Mouse (Mus musculus) heart, adult 2 months (tissue): ENCODE data around the gene Gm21988. TPM values are rescaled to one million over a fixed set of nuclear protein-coding genes. Genes with fewer than 3 reads are reported as not detected.

Experiments used
- DNase-seq, 2 experiments: peaks; one replicate each; pipeline ENCODE4 v3.0.0; 2021
- H3K27ac ChIP-seq: fragments of 200-600 bp; 2 replicates; pipeline ENCODE4 v1.8.1; 2022
- H3K27me3 ChIP-seq: fragments of 200-500 bp; 2 replicates; pipeline ENCODE4 v1.6.1; 2012; ENCODE audit warnings: mild to moderate bottlenecking, low read length, inconsistent platforms, mixed read lengths; ENCODE audit not compliant: control insufficient read depth, insufficient read depth
- H3K36me3 ChIP-seq: fragments of 200-500 bp; 2 replicates; pipeline ENCODE4 v1.6.1; 2012; ENCODE audit warnings: low read length, inconsistent platforms; ENCODE audit not compliant: control insufficient read depth, insufficient read depth
- H3K4me1 ChIP-seq: fragments of 200-500 bp; 2 replicates; pipeline ENCODE4 v1.6.1; 2011; ENCODE audit warnings: low read length; ENCODE audit not compliant: control insufficient read depth, insufficient read depth
- H3K4me3 ChIP-seq: fragments of 200-600 bp; 2 replicates; pipeline ENCODE4 v1.8.1; 2022
- H3K79me2 ChIP-seq: fragments of 200-500 bp; replicated peaks from 2 replicates; pipeline ENCODE4 v1.6.1; 2012; ENCODE audit warnings: mild to moderate bottlenecking, inconsistent platforms, low read length, moderate library complexity, mixed read lengths; ENCODE audit not compliant: control insufficient read depth, insufficient read depth
- H3K9ac ChIP-seq: fragments of 200-500 bp; 2 replicates; pipeline ENCODE4 v1.6.1; 2012; ENCODE audit warnings: low read depth, mild to moderate bottlenecking, control low read depth, inconsistent platforms, low read length, mixed read lengths
- CTCF ChIP-seq: fragments of 200-600 bp; IDR thresholded peaks from 2 replicates; pipeline ENCODE4 v1.8.1; 2022; ENCODE audit warnings: antibody characterized with exemption, mild to moderate bottlenecking, moderate library complexity
- EP300 ChIP-seq: fragments of 200-500 bp; IDR thresholded peaks from 2 replicates; pipeline ENCODE4 v1.6.1; 2011; ENCODE audit warnings: low read depth, low read length, control low read depth; ENCODE audit not compliant: insufficient read depth
- POLR2A ChIP-seq: fragments of 200-500 bp; IDR thresholded peaks from 2 replicates; pipeline ENCODE4 v1.6.1; 2011; ENCODE audit warnings: mild to moderate bottlenecking, low read depth, low read length, control low read depth; ENCODE audit not compliant: insufficient read depth
- WGBS: fragments of 180-500 bp; shearing (Covaris S2); methylation state at CpG from one replicate; pipeline ENCODE4 v1.1.7; 2018; 5-methylcytosine and 5-hydroxymethylcytosine counted together
- intact Hi-C: fragments of 180-260 bp; cut with DNase I; formaldehyde crosslinking; loops from one replicate; pipeline ENCODE4 v1.15.1; 2025
- polyA plus RNA-seq: library from polyadenylated mRNA; depleted of rRNA; stranded (reverse); fragments of >200 nt; gene quantifications from 2 replicates; pipeline ENCODE4 v1.2.3, GENCODE M21; 2012
- total RNA-seq, 2 experiments: library from RNA; stranded (reverse); gene quantifications; 2 replicates each; pipeline ENCODE4 v1.2.3; 2021

Gm21988 gene
- total and polyA plus RNA-seq, 3 experiments = 2.0 to 5.5 (median 3.4) TPM

DNA sequence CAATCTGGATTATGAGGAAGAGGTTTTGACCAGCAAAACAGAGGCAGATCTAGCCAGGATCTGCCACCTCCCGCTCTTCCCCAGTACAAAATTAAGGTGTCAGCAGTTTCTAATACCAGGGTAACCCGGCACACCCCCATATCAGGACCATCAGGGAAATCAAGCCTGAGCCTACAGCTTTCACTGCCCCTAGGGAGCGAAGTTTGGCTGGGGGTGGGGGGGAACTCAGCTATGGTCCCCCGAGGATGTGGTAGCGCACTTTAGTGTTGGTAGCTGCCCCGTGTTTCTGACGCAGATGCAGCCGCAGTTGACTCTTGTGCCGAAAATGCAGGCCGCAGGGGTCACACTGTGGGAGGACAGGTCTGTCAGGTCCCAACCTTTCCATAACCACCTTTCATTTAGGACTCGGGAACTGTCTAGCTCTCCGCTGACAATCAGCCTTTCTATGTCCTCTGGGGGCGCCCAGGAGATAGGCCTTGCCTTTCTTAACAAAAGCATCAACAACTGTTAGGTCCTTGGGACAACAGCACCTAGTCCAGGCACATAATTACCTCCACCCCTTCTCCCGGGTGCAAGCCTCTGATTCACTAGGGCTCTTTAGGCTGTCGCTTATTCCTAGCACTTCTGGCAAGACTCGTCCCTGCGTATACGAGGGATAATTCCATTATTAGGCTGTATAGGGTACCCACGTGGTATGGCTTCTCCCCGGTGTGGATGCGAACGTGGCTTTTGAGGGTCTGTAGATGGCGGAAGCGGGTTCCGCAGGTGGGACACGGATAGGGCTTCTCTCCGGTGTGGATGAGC, 13.6 kb downstream of the Gm21988 start:
- WGBS = 32% methylated on average over 27 of the region's 27 CpGs
- no peaks in the 10 kb centered on the region for H3K27me3 ChIP-seq
- no peak for TF ChIP-seq EP300
- peak; percentile 33 for TF ChIP-seq CTCF
- peaks cover 3% of the 10 kb centered on the region for H3K36me3 ChIP-seq
- H3K27ac ChIP-seq = peak overlapping the region; percentile 94
- no peaks in the 10 kb centered on the region for H3K79me2 ChIP-seq
- no peak for DNase-seq
- intact Hi-C loops = no loop called here
- H3K9ac ChIP-seq = peak overlapping the region; percentile 60
- H3K4me3 ChIP-seq = peak overlapping the region; percentile 57
- peaks cover 7% of the 10 kb centered on the region for H3K4me1 ChIP-seq

DNA sequence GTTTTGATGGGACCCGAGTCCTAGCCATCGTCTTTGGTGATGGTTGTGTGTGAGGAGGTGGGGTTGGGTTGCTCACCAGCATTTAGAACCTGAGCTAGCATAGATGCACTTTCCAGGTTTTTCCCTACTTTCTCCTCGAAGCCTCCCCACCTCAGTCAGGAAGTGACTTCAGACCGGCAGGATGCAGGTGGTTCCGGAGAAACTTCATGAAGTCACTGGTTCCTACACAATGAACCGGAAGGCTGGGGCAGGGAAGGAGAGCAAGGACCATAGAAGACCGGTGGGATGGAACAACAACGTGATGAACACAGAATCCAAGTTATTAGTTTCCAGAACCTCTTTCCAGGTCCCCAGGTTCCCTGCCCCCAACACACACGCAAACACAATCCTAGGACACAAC, 15.9 kb downstream of the Gm21988 start:
- Histone ChIP-seq H3K27ac (peak overlapping the region; percentile 94), H3K36me3 (peaks cover 3% of the 10 kb centered on the region), H3K4me3 (peak overlapping the region; percentile 25), H3K79me2 (no peaks in the 10 kb centered on the region), H3K4me1 (peaks cover 9% of the 10 kb centered on the region), H3K27me3 (no peaks in the 10 kb centered on the region), H3K9ac (peak overlapping the region; percentile 7; the same call in 1 of the 2 replicates)
- TF ChIP-seq POLR2A (peak; percentile 68; the same call in 1 of the 2 replicates), CTCF (no peak), EP300 (peak; percentile 100)
- intact Hi-C loops = no loop called here
- 47% methylated on average over 9 of the region's 9 CpGs for WGBS
- DNase-seq = peak; percentile 70 to 80

DNA sequence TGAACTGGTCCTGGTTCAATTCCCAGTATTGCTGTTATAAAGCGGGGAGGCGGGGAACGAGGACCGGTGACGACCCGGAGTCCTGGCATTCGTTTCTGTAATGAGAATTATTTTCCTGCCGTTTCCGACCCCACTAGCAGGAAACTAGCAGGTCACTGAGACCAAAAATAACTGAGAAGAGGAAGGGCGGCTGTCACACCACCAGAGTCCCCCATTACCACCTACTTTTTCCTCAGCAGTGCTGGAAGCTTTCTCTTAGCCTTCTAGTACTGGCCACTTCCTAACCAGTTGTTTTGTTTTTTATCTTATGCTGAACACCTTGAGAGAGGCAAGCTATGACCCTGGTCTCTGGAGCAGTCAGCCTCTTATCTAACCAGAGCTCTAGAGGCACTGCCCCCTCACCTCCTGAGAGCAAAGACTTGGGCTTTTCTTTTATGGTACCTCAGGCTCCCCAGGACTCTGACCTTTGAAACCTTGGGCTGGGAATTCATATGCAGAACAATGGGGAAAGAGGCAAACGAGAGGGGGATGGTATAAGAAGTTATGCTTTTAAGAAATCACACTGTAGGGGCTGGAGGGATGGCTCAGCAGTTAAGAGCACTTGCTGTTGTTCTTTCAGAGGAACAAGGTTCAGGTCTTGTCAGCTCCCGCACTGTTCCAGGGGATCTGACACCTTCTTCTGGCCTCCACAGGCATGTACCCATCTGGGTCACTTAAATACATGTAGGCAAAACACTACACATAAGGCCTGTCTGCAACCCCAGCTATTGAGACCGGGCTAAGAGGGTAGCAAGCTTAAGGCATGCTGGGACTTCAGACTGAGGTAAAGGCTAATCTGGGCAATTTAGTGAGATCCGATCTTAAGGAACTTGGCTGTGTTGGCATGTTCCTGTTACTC, 17.8 kb downstream of the Gm21988 start:
- Histone ChIP-seq H3K79me2 (no peaks in the 10 kb centered on the region), H3K27me3 (no peaks in the 10 kb centered on the region), H3K9ac (peak overlapping the region; percentile 76), H3K36me3 (peaks cover 3% of the 10 kb centered on the region), H3K4me1 (peaks cover 9% of the 10 kb centered on the region), H3K4me3 (peak overlapping the region; percentile 70), H3K27ac (peak overlapping the region; percentile 86)
- 0 out of 2 replicates have a peak, but pooled peaks have one; percentile 20 for TF ChIP-seq CTCF
- peak; percentile 85; the same call in 1 of the 2 replicates for TF ChIP-seq EP300
- TF ChIP-seq POLR2A = peak; percentile 59; the same call in 1 of the 2 replicates
- intact Hi-C loops = loop anchor here (1.0 kb wide), 1 partner anchor 8 kb away; no protein-coding TSS in a partner anchor
- peak; percentile 58 to 65 for DNase-seq
- 14% methylated on average over 14 of the region's 14 CpGs for WGBS

DNA sequence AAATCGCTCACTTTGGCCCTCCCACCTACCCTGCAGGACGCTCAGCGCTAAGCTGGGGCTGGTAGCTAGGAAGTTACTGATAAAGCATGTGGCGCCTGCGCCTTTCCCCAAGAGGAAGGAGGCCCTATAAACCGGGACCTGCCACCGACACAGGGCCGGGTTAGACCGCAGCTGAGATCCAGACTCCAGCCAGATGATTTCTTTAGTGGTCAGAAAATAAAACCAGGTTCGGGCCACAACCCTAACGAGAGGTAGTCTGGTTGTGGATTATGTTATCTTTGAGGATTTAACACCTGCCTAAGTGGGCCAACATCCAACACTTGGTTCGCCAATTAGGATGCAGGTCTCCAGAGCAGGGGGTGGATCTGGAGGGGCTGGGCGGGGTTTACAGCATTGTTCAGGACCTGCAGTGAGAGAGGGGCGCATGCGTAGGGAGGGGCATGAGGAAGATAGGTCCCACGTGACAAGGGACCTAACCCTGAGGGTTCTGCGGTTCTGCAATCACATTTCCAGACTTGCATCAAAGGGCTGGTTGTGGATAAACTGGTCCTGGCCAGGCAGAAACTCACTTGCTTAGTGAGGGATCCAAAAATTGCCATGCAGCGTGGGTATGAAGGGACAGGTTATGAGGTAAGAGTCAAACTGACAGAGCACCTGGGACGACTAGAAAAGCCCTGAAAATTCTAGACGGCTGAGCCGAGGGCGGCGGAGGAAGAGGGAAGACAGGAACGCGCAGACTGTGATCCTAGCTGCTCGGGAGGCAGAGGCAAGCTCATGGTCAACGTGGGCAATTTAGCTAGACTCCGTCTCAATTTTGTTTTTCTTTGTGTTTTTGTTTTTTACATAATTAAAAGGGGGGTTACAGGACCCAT, 18.7 kb downstream of the Gm21988 start, which contains the start of gene Slc16a13:
Gene Slc16a13 (minus strand): TSS at position 334 of the 872 bp plus-strand sequence.
- Histone ChIP-seq H3K79me2 (no peaks in the 10 kb centered on the region), H3K9ac (peak within 1 kb of the TSS; percentile 76), H3K4me1 (peaks cover 5% of the 10 kb centered on the region), H3K36me3 (peaks cover 3% of the 10 kb centered on the region), H3K27ac (peak within 1 kb of the TSS; percentile 86), H3K27me3 (no peaks in the 10 kb centered on the region), H3K4me3 (peak within 1 kb of the TSS; percentile 70)
- TF ChIP-seq EP300 (peak; percentile 93), CTCF (no peak), POLR2A (peak; percentile 100)
- under 1% methylated on average over 28 of the region's 28 CpGs for WGBS
- DNase-seq = peak; percentile 88 to 95
- intact Hi-C loops = loop anchor here (1.0 kb wide), 1 partner anchor 9 kb away; no protein-coding TSS in a partner anchor

DNA sequence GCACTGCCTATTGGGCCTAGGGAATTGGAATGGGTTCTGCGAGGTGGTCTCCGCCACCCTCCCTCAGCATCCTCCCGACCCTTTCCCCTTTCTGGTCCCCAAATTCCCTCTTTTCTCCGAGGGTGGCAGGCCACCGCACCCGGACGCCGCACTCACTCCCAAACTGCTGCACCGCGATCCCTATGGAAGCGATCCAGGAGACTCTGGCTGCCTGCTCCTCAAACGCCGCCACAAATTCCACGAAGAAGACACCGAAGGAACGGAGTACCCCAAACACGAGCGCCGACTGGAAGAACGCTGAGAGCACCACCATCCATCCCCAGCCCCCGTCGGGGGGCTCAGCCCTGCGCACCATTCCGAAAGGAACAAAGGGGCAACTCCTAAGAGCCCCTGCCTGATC, 19.3 kb downstream of the Gm21988 start:
- H3K36me3 ChIP-seq = peaks cover 3% of the 10 kb centered on the region
- 4% methylated on average over 24 of the region's 24 CpGs for WGBS
- H3K79me2 ChIP-seq = no peaks in the 10 kb centered on the region
- H3K4me1 ChIP-seq = peaks cover 5% of the 10 kb centered on the region
- H3K4me3 ChIP-seq = peak overlapping the region; percentile 70
- H3K9ac ChIP-seq = peak overlapping the region; percentile 57
- TF ChIP-seq EP300 = no peak
- TF ChIP-seq POLR2A = no peak
- no peak for TF ChIP-seq CTCF
- peak overlapping the region; percentile 86 for H3K27ac ChIP-seq
- no peak for DNase-seq
- no peaks in the 10 kb centered on the region for H3K27me3 ChIP-seq
- intact Hi-C loops = no loop called here
